Mouse (Mus musculus): ENCODE results near the gene Tbrg4.
A peak's percentile ranks its signal among the peaks of the same experiment; 100 is the strongest.
"Not testable (repeated sequence)": the region's sequence is repeated elsewhere in the genome, so short reads cannot be mapped to it uniquely, and the experiment has no call there.

Tbrg4 gene

DNA sequence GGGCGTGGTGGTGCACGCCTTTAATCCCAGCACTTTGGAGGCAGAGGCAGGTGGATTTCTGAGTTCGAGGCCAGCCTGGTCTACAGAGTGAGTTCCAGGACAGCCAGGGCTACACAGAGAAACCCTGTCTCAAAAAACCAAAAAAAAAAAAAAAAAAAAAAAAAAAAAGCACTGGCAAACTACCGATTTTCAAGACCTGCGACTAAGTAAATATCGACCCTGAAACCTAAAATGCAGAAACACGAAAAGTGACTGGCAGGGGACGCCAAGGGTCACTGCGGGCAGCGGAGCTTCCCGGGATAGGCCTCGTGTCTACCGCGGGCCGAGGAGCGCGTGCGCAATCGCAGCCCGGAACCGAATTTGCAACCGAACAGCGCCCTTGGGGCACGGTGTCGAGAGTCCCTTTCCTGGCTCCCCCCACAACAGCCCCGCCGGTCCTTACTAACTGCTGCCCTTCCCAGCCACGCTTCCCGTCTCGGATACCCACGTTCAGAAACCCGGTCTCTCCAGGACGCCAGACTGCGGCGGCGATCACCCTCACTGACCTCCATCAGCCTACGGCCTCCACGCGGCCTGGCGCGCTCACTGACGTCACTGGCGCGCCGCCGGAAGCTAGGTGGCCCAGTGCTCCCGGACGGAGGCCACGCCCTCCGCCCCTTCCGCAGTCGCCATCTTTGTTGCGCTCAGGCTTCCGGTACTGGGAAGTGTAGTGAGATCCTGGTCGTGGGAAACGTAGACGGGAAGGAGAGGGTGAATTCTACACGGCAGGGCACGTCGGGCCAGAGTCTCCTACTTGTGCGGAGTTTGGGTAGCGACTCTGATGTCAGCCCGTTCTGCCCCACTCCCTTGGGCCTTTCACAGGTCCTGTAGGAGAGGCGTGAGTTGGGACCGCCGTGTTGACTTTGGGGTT is at the start of gene Tbrg4:
TSS of gene Tbrg4 (minus strand) at position 590 of the 910 bp plus-strand sequence.
- peak; percentile 91 to 92 for DNase-seq

DNA sequence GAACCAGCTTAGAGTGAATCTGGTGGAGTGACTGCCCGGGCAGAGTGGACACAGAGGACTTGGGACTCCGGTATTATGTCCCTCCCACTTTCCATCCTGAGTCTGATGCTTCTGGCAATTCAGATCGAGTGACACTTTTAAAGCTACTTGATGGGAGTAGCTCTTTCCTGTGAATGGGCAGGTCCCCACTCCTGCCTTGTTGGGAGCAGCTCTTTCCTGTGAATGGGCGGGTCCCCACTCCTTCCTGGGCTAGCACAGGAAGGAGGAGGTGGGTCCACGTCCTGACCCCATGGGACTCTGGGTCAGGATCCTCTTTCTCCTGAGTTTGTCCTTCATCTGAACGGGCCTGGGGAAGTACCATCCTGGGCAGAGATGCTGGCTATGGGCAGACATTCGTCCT is 49.5 kb upstream of the Tbrg4 start:
- DNase-seq: peak; percentile 49 to 66

DNA sequence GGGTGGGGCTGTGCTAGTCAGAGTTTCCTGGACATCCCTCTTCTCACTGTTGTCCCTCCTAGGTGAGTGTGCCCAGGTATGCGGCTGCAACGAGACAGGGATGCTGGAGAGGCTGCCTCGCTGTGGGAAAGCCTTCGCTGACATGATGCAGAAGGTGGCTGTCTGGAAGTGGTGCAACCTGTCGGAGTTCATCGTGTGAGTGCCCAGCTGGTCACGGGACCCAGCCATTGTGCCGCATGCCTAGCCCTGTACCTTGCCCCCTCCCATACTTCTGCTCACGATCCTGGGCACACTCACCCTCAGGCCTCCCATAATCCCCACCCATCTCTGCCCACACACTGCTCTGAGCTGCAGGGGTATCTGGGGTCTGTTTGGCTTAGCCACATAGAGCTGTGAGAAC is 48.8 kb upstream of the Tbrg4 start:
- no peak for DNase-seq

DNA sequence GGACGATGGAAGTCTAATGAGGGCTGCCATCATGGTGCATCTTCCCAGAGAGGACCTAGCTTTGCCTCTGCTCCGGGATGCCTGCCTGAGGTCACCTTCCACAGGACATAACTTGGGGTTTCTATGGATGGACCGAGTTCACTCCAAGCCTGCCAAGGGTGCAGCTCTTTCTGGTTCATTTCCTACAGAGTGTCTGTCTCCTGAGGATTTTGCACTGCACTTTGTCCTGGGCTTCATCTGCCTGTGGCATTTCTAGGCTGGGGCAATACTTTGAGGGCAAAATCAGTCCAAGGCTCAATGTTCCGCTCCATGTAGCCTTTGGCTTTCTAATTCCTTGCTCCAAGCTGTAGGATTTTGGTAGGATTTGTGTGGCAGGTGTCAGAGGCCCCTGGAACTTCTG is 45.0 kb upstream of the Tbrg4 start:
- peak; percentile 69 to 77 for DNase-seq

DNA sequence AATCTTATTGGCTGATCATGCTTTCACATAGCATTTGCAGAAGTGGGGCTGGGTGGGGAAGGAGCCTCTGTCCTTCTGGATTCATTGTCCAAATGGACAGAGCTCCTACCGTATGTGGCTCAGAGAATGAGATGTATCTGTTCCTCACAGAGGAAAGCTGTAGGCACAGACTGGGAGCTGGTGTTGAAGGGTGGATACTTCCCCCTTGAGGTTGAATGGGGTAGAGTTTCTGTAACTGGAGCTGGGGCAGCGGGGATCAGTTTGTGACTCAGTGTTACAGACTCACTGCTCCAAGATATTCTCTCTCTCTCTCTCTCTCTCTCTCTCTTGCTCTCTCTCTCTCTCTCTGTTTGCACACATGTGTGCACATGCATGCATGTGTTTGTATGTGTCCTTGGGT is 44.2 kb upstream of the Tbrg4 start:
- no peak for DNase-seq

DNA sequence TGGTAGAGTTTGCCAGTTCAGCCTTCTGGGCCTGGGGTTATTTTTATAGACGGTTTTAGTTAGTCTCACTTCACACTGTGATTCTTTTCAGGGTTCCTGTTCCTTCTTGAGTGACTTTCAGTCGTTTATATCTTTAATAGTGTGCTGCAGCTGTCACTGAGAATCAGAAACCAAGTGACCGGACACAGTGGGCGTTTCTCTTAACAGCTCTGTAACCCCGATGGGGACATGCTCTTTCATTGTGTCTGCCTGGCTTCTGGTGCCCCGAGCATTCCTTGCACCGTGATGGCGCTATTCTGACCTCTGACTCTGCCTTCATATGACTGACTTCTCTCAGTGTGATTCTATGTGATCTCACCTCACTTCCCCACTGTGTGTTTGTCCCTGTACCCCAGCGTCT is 43.2 kb upstream of the Tbrg4 start:
- no peak for DNase-seq

DNA sequence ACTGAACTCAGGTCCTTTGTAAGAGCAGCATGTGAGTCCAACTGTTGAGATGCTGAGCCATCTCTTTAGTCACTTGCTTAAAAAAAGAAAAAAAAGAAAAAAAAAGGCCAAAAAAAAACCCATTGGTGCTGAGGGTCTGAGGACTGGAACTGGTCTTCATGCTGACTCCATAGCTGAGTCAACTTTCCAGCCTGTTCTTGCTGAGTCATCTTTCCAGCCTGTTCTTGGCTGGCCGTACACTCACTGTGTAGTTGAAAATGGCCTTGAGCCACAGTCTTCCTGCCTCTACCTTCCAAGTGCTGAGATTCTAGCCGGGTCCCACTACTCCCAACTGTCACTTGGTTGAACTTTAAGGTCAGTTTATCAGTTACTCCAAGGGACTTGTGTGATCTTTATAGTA is 40.8 kb upstream of the Tbrg4 start:
- DNase-seq: no peak

DNA sequence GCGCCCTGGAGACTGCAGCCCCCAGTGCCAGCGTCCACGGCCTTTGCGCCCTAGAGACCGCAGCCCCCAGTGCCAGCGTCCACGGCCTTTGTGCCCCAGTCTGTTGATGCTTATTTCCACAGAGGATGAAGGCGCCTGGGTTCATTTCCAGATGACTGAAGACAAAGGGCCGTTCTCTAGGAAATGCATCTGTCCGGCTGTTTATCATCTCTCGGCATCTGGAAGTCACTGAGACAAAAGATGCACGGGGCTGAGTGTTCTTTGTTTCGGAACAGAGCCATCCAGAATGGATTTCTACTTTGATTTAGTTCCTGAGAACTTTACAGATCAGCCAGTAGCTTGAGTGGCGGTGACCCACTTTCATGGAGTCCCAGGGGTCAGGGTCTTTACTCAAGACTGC is 35.3 kb upstream of the Tbrg4 start:
- DNase-seq: no peak

DNA sequence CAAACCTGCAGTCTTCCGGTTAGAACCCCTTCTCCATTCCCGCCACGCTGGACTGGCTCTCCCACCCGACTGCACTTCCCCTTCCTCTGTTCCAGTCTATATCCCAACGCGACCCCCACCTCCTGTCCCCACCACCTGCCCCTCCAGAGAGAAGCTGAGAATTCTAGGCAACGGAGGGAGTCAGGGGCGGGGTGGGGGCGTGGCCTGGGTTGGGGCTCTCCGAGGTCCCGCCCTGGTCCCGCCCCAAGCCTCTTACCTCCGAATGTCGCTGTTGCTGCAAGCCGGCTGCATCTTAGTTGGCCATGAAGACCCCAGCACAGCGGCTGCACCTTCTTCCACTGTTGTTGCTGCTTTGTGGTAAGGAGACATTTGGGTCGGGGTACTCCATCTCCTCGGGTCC is 32.4 kb upstream of the Tbrg4 start, which contains the start of gene Ramp3:
TSS of gene Ramp3 (plus strand) at position 251 of the 400 bp plus-strand sequence.
- DNase-seq: peak; percentile 23 to 33

DNA sequence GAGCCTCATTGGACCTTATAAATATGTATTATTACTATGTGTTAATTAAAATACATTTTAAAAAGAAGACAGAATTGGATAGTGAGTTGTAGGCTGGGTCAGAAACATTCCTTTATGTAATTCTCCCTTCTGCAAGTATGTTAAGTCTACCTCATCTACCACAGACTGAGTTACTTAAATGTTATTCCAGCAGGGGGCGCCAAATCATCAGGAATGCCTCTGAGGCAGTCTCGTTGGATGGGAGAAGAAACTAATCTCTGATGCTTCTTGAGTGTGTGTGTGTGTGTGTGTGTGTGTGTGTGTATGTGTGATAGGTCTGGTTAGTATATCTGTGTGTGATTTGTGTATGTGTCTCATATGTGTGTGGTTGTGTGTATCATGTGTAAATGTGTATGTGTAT is 29.0 kb upstream of the Tbrg4 start:
- peak; percentile 60 to 87 for DNase-seq

DNA sequence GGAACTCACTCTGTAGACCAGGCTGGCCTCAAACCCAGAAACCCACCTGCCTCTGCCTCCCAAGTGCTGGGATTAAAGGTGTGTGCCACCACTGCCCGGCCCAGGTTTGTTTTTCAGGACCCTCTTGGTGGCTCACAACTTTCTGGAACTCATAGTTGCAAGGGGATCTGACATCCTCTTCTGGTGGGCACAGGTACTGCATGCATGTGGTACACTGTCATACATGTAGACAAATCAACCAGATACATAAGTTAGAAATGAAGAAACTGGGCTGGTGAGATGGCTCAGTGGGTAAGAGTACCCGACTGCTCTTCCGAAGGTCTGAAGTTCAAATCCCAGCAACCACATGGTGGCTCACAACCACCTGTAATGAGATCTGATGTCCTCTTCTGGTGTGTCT is 27.1 kb upstream of the Tbrg4 start:
- not testable (repeated sequence) for DNase-seq

DNA sequence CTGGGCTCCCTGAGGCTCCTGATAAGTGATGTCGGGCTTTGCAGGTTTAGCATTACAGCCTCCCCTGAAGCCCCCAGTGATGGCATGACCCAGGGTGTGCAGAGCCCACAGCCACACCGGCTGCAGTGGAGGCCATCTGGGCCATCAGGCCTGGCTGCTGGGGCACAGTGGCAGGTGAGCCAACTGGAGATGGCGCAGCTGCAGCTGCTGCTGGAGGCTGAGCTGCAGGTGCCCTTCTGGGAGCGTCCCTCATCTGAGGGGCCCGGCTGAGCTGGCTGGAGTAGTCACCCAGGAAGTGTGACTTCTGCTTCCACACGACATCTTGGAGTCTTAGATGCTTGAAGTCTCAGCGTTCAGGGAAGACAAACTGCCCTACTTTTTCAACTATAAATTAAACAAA is 24.7 kb upstream of the Tbrg4 start:
- no peak for DNase-seq

DNA sequence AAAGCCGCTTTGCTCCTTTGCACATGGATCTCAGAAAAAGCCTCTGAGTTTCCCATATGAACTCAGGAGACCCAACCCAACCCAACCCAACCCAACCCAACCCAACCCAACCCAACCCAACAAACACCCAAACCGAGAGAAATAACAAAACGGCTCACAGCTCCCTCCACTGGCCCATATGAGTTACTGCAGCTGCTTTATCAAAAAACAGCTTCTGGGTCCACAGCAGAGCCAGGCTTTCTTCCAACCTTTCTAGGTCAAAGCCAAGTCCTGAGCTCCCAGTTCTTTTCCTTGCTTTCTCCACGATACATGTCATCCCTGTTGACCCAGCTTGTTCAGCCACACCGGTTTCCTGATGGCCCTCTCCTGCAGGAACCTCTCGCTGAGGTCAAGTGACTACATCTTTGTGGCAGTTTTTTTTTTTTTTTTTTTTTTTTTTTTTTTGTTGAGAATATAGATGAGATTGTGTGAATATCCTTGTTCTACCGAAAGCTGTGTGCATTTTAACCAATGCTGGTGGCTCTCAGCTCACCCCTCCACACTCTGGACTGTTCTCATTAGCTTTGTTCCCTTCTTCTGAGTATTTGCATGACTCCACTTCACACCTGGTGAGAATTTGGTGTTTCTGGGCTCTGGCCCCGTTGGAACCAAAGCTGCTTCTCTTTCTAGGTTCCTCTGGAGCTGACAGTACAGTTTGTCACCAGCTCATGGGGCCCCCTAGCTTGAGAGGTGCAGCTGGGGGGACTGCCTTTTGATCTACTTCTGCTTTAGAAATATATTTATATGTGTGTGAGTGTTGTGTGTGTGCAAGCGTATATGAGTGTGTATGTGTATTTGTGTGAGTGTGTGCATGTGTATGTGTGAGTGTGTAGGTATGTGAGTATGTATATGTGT is 22.2 kb upstream of the Tbrg4 start:
- DNase-seq: no peak

DNA sequence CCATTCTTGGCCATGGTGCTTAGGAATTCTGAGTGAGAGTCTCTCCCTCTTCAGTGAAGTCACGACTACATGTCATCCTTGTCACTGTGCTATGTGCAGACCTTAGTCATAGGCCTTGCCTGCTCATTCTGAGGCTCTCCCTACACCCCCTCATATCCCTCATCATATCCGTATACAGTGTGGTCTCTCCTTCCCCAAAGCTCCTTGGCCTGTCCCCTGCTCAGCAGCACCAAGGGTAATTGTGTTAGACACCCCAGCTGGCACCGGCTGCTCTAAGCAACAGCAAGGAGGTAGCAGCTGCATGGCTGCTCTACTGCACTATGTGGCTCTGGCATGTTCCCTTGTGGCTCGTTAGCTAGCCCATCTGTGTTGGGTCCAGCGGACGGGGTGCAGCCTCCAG is 18.7 kb upstream of the Tbrg4 start:
- no peak for DNase-seq

DNA sequence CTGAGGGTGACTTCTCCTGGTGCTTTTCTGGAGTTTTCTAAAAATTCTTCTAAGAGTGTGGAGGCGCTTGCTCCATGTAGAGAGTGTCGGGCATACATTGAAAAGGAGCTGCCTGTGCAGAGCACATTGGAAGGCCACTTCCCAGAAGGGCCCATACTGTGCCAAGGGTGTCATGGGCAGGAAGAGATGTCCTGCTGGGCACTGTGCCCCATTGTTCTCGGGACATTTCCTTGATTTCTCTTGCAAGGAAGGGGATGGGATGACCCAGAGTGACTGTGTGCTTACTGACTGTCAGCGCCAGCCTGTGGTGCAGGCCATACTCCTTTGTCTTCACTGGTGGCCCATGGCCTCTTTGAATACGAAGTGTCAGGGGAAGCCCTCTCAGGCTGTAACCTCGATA is 13.2 kb upstream of the Tbrg4 start:
- DNase-seq: no peak

DNA sequence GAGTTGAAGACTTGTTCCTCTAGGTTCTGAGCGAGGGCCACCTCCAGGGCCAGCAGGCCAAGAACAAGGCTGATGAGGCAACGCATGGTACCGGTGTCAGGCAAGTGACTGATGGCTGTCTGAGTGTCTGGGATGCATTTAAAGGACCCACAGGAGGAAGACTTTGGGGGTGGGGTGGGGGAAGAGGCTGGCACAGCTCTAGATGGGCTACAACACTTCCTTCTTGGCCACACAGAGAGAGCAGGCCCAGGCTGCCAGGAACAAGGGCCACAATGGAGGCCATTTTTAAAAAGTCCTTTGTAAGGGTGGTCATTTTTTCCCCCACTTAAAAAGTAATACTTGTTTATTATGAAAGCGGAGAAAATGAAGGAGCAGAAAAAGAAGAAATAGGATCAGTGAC is 12.7 kb upstream of the Tbrg4 start, which contains the start of gene Wap:
TSS of gene Wap (minus strand) at position 101 of the 400 bp plus-strand sequence.
- no peak for DNase-seq

DNA sequence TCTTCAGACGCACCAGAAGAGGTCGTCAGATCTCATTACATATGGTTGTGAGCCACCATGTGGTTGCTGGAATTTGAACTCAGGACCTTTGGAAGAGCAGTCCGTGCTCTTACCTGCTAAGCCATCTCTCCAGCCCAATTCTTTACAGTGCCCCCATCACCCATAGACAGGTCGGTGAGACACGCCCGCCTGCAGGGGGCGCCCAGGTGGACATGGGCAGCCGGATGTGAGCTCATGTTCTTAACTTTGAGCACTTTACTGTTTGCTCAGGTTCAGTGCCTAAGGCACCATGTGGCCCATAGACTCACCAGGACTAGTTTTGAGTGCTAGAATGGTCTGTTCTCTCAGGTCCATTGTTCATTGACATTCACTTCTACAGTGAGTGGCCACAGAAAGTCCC is 10.3 kb upstream of the Tbrg4 start:
- DNase-seq: no peak

DNA sequence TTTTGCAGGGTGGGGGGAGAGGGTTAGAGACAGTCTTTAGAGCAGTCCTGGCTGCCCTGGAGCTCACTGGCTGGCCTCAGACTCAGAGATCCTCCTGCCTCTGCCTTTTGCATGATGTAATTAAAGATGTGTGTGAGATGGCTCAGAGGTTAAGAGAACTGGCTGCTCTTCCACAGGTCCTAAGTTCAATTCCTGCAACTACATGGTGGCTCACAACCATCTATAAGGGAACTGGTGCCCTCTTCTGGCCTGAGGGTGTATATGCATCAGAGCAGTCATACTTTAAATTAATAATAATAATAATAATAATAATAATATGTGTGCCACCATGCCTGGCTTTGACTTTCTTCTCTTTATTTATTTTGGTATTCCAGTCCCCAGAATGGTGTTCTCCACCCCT is 3.8 kb upstream of the Tbrg4 start:
- no peak for DNase-seq

DNA sequence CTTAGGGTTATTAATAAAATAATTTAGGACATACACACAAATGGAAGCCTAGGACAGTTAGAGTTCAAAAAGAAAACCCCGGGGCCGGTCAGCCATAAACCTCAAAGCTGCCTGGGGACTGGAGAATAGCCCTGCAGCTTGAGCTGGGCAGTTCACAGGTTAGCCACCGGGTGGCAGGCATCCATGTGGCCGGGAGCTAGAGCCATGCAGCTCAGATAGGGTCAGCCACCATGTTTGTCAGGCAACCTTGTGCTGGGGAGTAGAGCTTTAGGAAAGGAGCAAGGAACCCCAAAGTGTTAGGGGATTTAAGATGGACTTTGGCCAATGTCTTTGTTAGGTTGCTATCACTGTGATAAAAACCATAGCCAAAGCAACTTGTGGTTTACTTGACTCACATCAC is 2.7 kb upstream of the Tbrg4 start:
- peak in 1 of 2 experiments; percentile 53 for DNase-seq

DNA sequence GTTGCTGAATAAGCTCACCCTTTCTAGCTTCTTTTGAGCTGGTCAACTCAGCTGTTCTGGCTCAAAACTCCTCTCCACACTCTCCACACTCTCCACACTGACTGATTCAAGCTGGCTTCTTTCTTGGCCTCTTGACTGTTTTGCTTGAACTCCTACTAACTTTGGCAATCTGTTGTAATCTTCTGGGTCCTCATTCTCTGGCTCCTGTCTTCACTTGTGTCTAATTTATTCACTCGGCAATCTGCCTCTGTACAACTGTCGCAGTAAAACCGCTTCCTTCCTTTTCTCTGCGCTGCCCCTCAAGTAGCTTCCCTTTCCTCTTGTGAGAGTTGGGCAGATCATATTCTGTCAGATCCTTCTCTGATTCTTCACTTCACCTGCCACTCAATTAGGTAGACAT is 1.9 kb upstream of the Tbrg4 start:
- DNase-seq: no peak

DNA sequence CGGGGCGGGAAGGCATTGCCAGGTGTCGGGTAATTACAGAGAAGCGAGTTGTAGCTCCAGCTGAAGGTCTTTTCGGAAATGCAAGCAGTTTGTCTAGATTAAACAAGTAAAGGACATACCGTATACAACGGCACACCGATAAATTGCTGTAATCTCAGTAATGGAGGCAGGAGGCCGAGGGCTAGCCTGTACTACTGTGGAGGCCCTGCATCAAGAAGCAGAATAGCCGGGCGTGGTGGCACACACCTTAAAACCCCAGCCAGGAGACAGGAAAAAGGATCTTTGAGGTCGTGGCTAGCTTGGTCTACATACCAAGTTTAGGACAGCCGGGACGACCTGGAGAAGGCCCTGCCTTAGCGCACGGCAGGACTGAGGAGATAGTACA is 513 bp upstream of the Tbrg4 start:
- no peak for DNase-seq

DNA sequence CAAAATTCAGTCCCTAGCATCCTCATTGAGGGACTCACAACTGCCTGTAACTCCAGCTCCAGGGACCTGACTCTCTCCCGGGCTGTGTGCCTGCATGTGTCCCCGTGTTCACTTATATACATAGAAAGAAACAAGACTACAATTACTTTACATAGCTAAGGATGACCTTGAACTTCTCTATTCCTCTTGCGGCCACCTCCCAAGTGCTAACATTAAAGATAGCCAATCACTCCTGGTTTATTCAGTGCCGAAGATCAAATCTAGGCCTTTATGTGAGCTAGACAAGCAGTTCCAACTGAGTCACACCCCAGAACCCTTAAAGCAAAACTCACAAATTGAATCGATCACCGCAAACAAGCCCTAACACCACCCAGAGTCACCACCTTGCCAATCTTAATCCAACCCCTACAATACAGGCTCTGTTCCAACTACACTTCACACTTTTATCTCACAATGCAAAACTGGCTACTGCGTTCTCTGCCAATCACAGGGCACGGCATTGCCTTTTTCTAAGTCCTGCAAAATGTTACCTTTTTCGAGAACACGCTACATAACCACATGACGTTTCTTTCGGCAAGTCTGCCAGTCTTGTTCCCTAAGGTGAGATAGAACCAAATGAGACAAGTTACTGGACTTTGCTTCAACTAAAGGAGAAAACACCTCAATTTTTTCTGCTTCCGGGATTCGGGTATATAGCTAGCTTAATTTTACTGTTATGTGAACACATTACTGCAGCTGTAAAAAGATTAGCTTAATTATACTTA is 1.1 kb downstream of the Tbrg4 start:
- DNase-seq: no peak

DNA sequence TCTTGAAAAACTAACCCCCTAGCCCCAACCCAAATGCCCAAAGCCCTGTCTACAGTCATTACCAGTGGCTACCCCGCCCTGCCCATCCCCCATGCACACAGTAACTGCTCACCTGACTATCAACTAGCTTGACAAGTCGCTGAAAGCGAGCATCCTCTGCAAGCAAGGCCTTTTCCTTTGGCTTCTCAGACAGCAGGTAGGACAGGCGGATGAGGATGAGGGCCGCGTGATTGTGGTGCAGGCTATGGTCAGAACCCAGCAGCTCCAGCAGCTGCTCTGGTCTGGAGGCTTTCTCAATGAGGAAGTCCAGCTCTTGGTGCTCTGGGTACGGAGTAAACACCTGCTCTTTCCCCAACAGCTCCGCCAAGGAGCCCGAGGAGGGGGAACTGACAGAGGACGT is 2.2 kb downstream of the Tbrg4 start:
- DNase-seq: no peak
